ENCODE assay signal across 8 mouse cellular contexts in genomic region chr6:42350021-42350967, GRCm38 (mm10). TPM values are rescaled to one million over a fixed set of nuclear protein-coding genes. Genes with fewer than 3 reads are reported as not detected.
DNase-seq lines count a peak whose midpoint lies in the region; ATAC-seq and TF ChIP-seq lines count a peak whose summit lies in the region.

No protein-coding gene starts in this region.

- intact Hi-C loops in left cerebral cortex, postnatal 4 days (cut with DNase I) = no loop called here

- DNase-seq in thymus, adult 18-20 months = peak; percentile 51 to 52
- DNase-seq in thymus, postnatal 25 days = no peak
- DNase-seq in embryo, embryonic 10.5 days (ENCODE audit: low spot score) = peak; percentile 66
- DNase-seq in gastrocnemius, postnatal 4 days (ENCODE audit: low spot score in 2 of 2) = peak; percentile 84 to 86
- peak; percentile 81 for DNase-seq in left cerebral cortex, postnatal 4 days
- DNase-seq in stomach, postnatal 0 days (ENCODE audit: low spot score) = peak; percentile 80

- ATAC-seq in intestine, postnatal 0 days = peak; percentile 12
- ATAC-seq in midbrain, embryonic 12.5 days (ENCODE audit: low FRiP score, low read depth) = peak; percentile 73
- ATAC-seq in stomach, postnatal 0 days (ENCODE audit: low FRiP score, low TSS enrichment) = 0 out of 2 replicates have a peak, but pooled peaks have one; percentile 4

- TF ChIP-seq CTCF in intestine, postnatal 0 days (IDR thresholded peaks at IDR 0.05; ENCODE audit: low read depth) = no peak
- TF ChIP-seq CTCF in stomach, postnatal 0 days (IDR thresholded peaks at IDR 0.05; ENCODE audit: low read depth) = no peak

- peak overlapping the region; percentile 96 for H3K4me2 ChIP-seq in intestine, postnatal 0 days (replicated peaks; ENCODE audit: low read depth)
- H3K4me2 ChIP-seq in midbrain, embryonic 12.5 days (replicated peaks) = peak overlapping the region; percentile 90
- peak overlapping the region; percentile 90 for H3K4me2 ChIP-seq in stomach, postnatal 0 days (replicated peaks; ENCODE audit: low read depth)

- H3K36me3 ChIP-seq in intestine, postnatal 0 days (ENCODE audit: control insufficient read depth, insufficient read depth) = peaks cover 10% of the 10 kb centered on the region
- peaks cover under 1% of the 10 kb centered on the region; the same call in 1 of the 2 replicates for H3K36me3 ChIP-seq in midbrain, embryonic 12.5 days
- H3K36me3 ChIP-seq in stomach, postnatal 0 days (ENCODE audit: control insufficient read depth, insufficient read depth, low read length) = 0 out of 2 replicates have a peak, but pooled peaks cover 2% of the 10 kb centered on the region

- peak overlapping the region; percentile 93 for H3K27ac ChIP-seq in intestine, postnatal 0 days (ENCODE audit: low read depth, low read length)
- peak overlapping the region; percentile 90 for H3K27ac ChIP-seq in midbrain, embryonic 12.5 days (replicated peaks)
- peak overlapping the region; percentile 96 for H3K27ac ChIP-seq in stomach, postnatal 0 days (replicated peaks)

- peak overlapping the region; percentile 91 for H3K9ac ChIP-seq in intestine, postnatal 0 days (ENCODE audit: low read depth, low read length)
- H3K9ac ChIP-seq in midbrain, embryonic 12.5 days (replicated peaks) = peak overlapping the region; percentile 84
- peak overlapping the region; percentile 93 for H3K9ac ChIP-seq in stomach, postnatal 0 days (ENCODE audit: low read length)

- H3K4me3 ChIP-seq in intestine, postnatal 0 days (ENCODE audit: low read depth, low read length) = peak overlapping the region; percentile 89
- H3K4me3 ChIP-seq in midbrain, embryonic 12.5 days = peak overlapping the region; percentile 78
- peak overlapping the region; percentile 88 for H3K4me3 ChIP-seq in stomach, postnatal 0 days (ENCODE audit: low read depth, low read length)

- no peak for TF ChIP-seq EP300 in stomach, postnatal 0 days (optimal IDR thresholded peaks at IDR 0.05)

- H3K27me3 ChIP-seq in intestine, postnatal 0 days (replicated peaks; ENCODE audit: control insufficient read depth, insufficient read depth, low read length) = no peaks in the 10 kb centered on the region
- H3K27me3 ChIP-seq in midbrain, embryonic 12.5 days = no peaks in the 10 kb centered on the region
- no peaks in the 10 kb centered on the region for H3K27me3 ChIP-seq in stomach, postnatal 0 days (ENCODE audit: control insufficient read depth, insufficient read depth, low read length)

- no peaks in the 10 kb centered on the region for H3K9me3 ChIP-seq in intestine, postnatal 0 days (ENCODE audit: control insufficient read depth)
- no peaks in the 10 kb centered on the region for H3K9me3 ChIP-seq in midbrain, embryonic 12.5 days
- no peaks in the 10 kb centered on the region for H3K9me3 ChIP-seq in stomach, postnatal 0 days (ENCODE audit: control insufficient read depth, low read length)

- 1% methylated on average over 69 of the region's 72 CpGs for WGBS in intestine, postnatal 0 days
- WGBS in midbrain, embryonic 12.5 days = under 1% methylated on average over 71 of the region's 72 CpGs
- WGBS in stomach, postnatal 0 days = under 1% methylated on average over 67 of the region's 72 CpGs

- H3K4me1 ChIP-seq in intestine, postnatal 0 days (replicated peaks; ENCODE audit: control insufficient read depth, insufficient read depth, low read length) = peaks cover 20% of the 10 kb centered on the region
- peaks cover 28% of the 10 kb centered on the region for H3K4me1 ChIP-seq in midbrain, embryonic 12.5 days
- H3K4me1 ChIP-seq in stomach, postnatal 0 days (replicated peaks; ENCODE audit: control insufficient read depth, insufficient read depth) = peaks cover 15% of the 10 kb centered on the region

RNA-seq across cellular contexts. Expression of gene Zyx, which starts 0.9 kb away (rescaled TPM):
- total RNA-seq in gastrocnemius, postnatal 4 days (2021) = 100 to 1,000 TPM; 113 to 128 TPM
- 50.9 and 54.8 TPM in 2 replicates for polyA plus RNA-seq in intestine, postnatal 0 days (2015; fragmentation: Nextera tagmentation; extraction: Ambion mirVana)
- 10 to 100 TPM; 43.9 to 49.8 TPM for total RNA-seq in left cerebral cortex, postnatal 4 days (2021)
- polyA plus RNA-seq in midbrain, embryonic 12.5 days (2016; fragmentation: Nextera tagmentation; extraction: Ambion mirVana) = 66.7 and 71.5 TPM in 2 replicates
- 60.5 and 68.0 TPM in 2 replicates for polyA plus RNA-seq in stomach, postnatal 0 days (2015; fragmentation: Nextera tagmentation; extraction: Ambion mirVana)

RNA-seq across cellular contexts. Expression of gene Epha1, which starts 22.8 kb away (rescaled TPM):
- under 1 TPM; 0.27 to 0.57 TPM for total RNA-seq in gastrocnemius, postnatal 4 days (2021)
- 13.3 and 13.7 TPM in 2 replicates for polyA plus RNA-seq in intestine, postnatal 0 days (2015; fragmentation: Nextera tagmentation; extraction: Ambion mirVana)
- under 1 TPM; 0.14 to 0.18 TPM for total RNA-seq in left cerebral cortex, postnatal 4 days (2021)
- polyA plus RNA-seq in midbrain, embryonic 12.5 days (2016; fragmentation: Nextera tagmentation; extraction: Ambion mirVana) = 0.81 and 1.3 TPM in 2 replicates
- polyA plus RNA-seq in stomach, postnatal 0 days (2015; fragmentation: Nextera tagmentation; extraction: Ambion mirVana) = 19.9 and 20.1 TPM in 2 replicates

RNA-seq across cellular contexts. Expression of gene Fam131b, which starts 25.9 kb away (rescaled TPM):
- total RNA-seq in gastrocnemius, postnatal 4 days (2021) = 1 to 10 TPM; 2.2 TPM
- 0.05 and 0.12 TPM in 2 replicates for polyA plus RNA-seq in intestine, postnatal 0 days (2015; fragmentation: Nextera tagmentation; extraction: Ambion mirVana)
- 10 to 100 TPM; 83.4 to 92.0 TPM for total RNA-seq in left cerebral cortex, postnatal 4 days (2021)
- polyA plus RNA-seq in midbrain, embryonic 12.5 days (2016; fragmentation: Nextera tagmentation; extraction: Ambion mirVana) = 4.2 and 4.9 TPM in 2 replicates
- 0.10 and 0.12 TPM in 2 replicates for polyA plus RNA-seq in stomach, postnatal 0 days (2015; fragmentation: Nextera tagmentation; extraction: Ambion mirVana)

RNA-seq across cellular contexts. Expression of gene Tas2r143, which starts 49.7 kb away (rescaled TPM):
- total RNA-seq in gastrocnemius, postnatal 4 days (2021) = under 1 TPM in 1 of 2 experiments, not detected in 1; 0.54 TPM
- not detected in 2 replicates for polyA plus RNA-seq in intestine, postnatal 0 days (2015; fragmentation: Nextera tagmentation; extraction: Ambion mirVana)
- total RNA-seq in left cerebral cortex, postnatal 4 days (2021) = not detected
- not detected in 2 replicates for polyA plus RNA-seq in midbrain, embryonic 12.5 days (2016; fragmentation: Nextera tagmentation; extraction: Ambion mirVana)
- polyA plus RNA-seq in stomach, postnatal 0 days (2015; fragmentation: Nextera tagmentation; extraction: Ambion mirVana) = not detected in 2 replicates

RNA-seq across cellular contexts. Expression of gene Tas2r135, which starts 54.9 kb away (rescaled TPM):
- not detected for total RNA-seq in gastrocnemius, postnatal 4 days (2021)
- polyA plus RNA-seq in intestine, postnatal 0 days (2015; fragmentation: Nextera tagmentation; extraction: Ambion mirVana) = not detected in 2 replicates
- under 1 TPM in 1 of 2 experiments, not detected in 1; 0.36 TPM for total RNA-seq in left cerebral cortex, postnatal 4 days (2021)
- polyA plus RNA-seq in midbrain, embryonic 12.5 days (2016; fragmentation: Nextera tagmentation; extraction: Ambion mirVana) = not detected in 2 replicates
- polyA plus RNA-seq in stomach, postnatal 0 days (2015; fragmentation: Nextera tagmentation; extraction: Ambion mirVana) = not detected in 2 replicates

Comparison
In these comparisons a context has a peak if more than half of its experiments do, and no peak if none do; other contexts are left out.
1. ATAC-seq: peak in every context shown above with its lines; median percentile 73 in midbrain, embryonic 12.5 days; 12 in intestine, postnatal 0 days; 4 in stomach, postnatal 0 days.